Mouse (Mus musculus) telencephalon, adult 2 months (tissue): ENCODE measurements around the gene Padi6.

Experiments
- DNase-seq: peaks from one replicate; pipeline ENCODE4 v3.0.0-alpha.2; 2011; ENCODE audit warnings: low read depth, low spot score

The Padi6 gene

DNA sequence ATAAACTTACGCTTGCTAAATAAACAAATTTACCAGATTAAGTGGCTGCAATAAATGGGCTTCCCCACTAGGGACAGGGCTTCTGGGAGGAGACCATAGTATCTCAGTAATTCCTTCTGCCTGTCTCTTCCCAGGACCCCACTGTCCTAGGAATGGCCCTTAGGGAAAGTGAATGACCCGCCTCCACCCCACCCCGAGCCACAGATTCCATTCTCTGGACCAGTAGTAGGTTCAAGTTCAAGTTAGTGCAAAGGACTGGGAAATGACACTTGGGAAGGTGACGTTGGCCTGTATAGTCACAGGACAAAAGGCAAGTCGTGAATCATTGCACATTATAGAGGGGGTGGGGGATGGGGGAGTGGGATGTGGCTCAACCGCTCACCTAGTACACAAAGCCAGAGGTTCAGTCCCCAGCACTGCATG, 57.6 kb downstream of the Padi6 start:
- no peak for DNase-seq

DNA sequence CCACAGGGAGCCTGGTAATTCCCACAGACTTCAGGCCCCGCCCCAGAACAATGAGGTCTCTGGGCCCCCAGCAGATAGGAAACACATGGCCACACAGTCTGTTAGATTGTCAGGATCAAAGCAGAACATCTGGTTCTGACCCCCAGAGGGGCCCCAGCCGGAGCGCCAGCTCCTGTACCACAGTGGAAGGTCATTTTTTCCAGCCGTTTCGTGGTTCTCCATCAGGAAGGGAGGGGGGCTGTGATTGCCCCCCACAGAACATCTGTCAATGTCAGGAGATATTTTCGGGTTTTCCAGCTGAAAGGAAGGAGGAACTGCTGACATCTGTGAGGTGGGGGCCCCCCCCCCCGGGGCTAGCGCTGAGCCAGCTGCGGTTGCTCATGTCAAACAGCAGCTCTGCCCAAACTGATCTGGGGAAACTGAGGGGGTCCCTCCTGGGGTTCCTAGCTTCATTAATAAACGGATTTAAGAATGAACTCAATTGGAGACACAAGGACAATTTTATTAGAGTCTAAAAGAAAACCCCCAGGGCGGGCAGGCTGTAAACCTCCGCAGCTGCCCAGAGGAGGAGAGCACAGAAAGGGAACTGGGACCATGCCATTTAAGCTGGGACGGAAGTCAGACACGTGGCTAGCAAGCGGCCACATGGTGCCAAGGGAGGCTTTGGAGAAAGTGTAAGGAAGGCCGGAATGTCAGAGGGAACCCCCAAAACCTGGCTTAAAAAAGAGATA, 58.1 kb downstream of the Padi6 start:
- no peak for DNase-seq

DNA sequence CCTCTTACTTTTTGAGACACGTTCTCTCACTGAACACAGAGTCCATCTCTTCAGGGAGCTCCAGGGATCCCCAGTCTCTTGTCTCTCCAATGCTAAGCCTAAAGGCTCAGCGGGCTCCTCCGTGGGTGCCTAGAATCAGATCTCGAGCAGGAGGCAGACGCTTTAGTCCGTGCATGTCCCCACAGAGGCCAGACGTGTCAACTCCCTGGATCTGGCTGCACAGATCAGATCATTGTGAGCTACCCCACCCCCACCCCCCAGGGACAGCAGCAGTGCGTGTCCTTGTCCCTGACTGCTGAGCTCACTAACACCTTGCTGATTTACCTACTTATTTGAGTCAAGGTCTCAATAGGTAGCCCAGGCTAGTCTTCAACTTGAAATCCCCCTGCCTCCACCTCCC, 58.8 kb downstream of the Padi6 start:
- no peak for DNase-seq

GRCm38 (mm10) chr4:140680731-140681397, 61.6 kb downstream of the Padi6 start:
- no peak for DNase-seq

DNA sequence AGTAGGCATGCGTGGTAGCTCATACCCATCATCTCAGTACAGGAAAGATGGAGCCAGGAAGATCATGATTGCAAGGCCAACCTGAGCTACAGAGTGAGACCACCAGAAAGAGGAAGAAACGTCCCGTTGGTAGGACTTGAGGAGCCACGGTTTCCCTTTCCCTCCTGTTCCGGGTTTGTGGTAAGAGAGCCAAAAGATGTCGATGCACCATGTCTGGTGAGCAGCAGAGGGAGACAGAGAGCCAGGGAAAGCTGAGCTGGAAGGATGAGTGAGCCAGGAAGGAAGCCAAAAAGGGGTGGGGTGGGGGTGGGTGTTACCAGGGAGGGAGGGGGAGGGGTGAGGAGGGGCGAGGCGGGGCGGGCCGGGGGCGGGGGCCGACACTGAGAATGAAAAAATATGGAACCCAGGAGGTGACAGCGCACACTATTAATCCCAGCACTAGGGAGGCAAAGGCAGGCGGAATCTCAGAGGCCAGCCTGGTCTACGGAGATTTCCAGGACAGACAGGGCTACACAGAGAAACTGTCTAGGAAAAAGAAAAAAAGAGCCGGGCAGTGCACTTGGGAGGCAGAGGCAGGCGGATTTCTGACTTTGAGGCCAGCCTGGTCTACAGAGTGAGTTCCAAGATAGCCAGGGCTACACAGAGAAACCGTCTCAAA, 62.6 kb downstream of the Padi6 start:
- DNase-seq: peak; percentile 59

- no peak for DNase-seq
Measured at GRCm38 (mm10) chr4:140679038-140679437, 63.4 kb downstream of the Padi6 start.
